Mouse (Mus musculus): ENCODE data around the gene Ptrh2. TPM values are rescaled to one million over a fixed set of nuclear protein-coding genes. Genes with fewer than 3 reads are reported as not detected.

Gene Ptrh2
- polyA plus RNA-seq, 1 experiment from 2014 or later = 36.2 TPM

- 91% methylated on average over 4 of the region's 4 CpGs for WGBS
- no peak for ATAC-seq (ENCODE audit: low FRiP score, low read depth)
- H3K4me2 ChIP-seq (replicated peaks) = no peak overlapping the region
Observed at GRCm38 (mm10) chr11:86675520-86675919, 8.3 kb upstream of the Ptrh2 start.

GRCm38 (mm10) chr11:86678957-86679356 is 4.8 kb upstream of the Ptrh2 start:
- Histone ChIP-seq H3K4me1 (peaks cover 9% of the 10 kb centered on the region), H3K27ac (no peak overlapping the region), H3K27me3 (no peaks in the 10 kb centered on the region), H3K4me2 (replicated peaks) (no peak overlapping the region), H3K4me3 (no peak overlapping the region), H3K9me3 (no peaks in the 10 kb centered on the region), H3K9ac (no peak overlapping the region), H3K36me3 (no peaks in the 10 kb centered on the region)
- 83% methylated on average over 5 of the region's 5 CpGs for WGBS
- no peak for ATAC-seq (ENCODE audit: low FRiP score, low read depth)

More at GRCm38 (mm10) chr11:86675520-86675919, 8.3 kb upstream of the Ptrh2 start:
- H3K36me3 ChIP-seq = no peaks in the 10 kb centered on the region
- H3K9ac ChIP-seq = no peak overlapping the region
- H3K4me3 ChIP-seq = no peak overlapping the region
- no peak overlapping the region for H3K27ac ChIP-seq
- no peaks in the 10 kb centered on the region for H3K9me3 ChIP-seq
- no peaks in the 10 kb centered on the region for H3K27me3 ChIP-seq
- no peaks in the 10 kb centered on the region for H3K4me1 ChIP-seq

GRCm38 (mm10) chr11:86680729-86681128 is 3.1 kb upstream of the Ptrh2 start:
- no peak for ATAC-seq (ENCODE audit: low FRiP score, low read depth)
- H3K36me3 ChIP-seq = no peaks in the 10 kb centered on the region
- H3K4me1 ChIP-seq = peaks cover 22% of the 10 kb centered on the region
- 96% methylated on average over 3 of the region's 3 CpGs for WGBS
- no peak overlapping the region for H3K27ac ChIP-seq
- no peak overlapping the region for H3K4me3 ChIP-seq
- no peaks in the 10 kb centered on the region for H3K27me3 ChIP-seq
- no peak overlapping the region for H3K9ac ChIP-seq
- H3K9me3 ChIP-seq = no peaks in the 10 kb centered on the region
- H3K4me2 ChIP-seq (replicated peaks) = no peak overlapping the region

- no peak overlapping the region for H3K27ac ChIP-seq
- no peaks in the 10 kb centered on the region for H3K36me3 ChIP-seq
- no peak for ATAC-seq (ENCODE audit: low FRiP score, low read depth)
- no peaks in the 10 kb centered on the region for H3K9me3 ChIP-seq
- H3K9ac ChIP-seq = no peak overlapping the region
- no peak overlapping the region for H3K4me2 ChIP-seq (replicated peaks)
- WGBS = 91% methylated on average over 3 of the region's 3 CpGs
- H3K27me3 ChIP-seq = no peaks in the 10 kb centered on the region
- no peak overlapping the region for H3K4me3 ChIP-seq
- H3K4me1 ChIP-seq = peaks cover 25% of the 10 kb centered on the region
Observed at GRCm38 (mm10) chr11:86681423-86681822, 2.4 kb upstream of the Ptrh2 start.

- H3K36me3 ChIP-seq = peaks cover 11% of the 10 kb centered on the region
- 34% methylated on average over 7 of the region's 7 CpGs for WGBS
- peak overlapping the region; percentile 76 for H3K4me2 ChIP-seq (replicated peaks)
- peak overlapping the region; percentile 83 for H3K9ac ChIP-seq
- H3K27me3 ChIP-seq = no peaks in the 10 kb centered on the region
- peak overlapping the region; percentile 75 for H3K4me3 ChIP-seq
- no peak overlapping the region for H3K27ac ChIP-seq
- peaks cover 27% of the 10 kb centered on the region for H3K4me1 ChIP-seq
- no peaks in the 10 kb centered on the region for H3K9me3 ChIP-seq
- no peak for ATAC-seq (ENCODE audit: low FRiP score, low read depth)
Observed at GRCm38 (mm10) chr11:86682861-86683260, 924 bp upstream of the Ptrh2 start.

GRCm38 (mm10) chr11:86684126-86685012 is 584 bp downstream of the Ptrh2 start:
- Histone ChIP-seq H3K9ac (peak overlapping the region; percentile 83), H3K27ac (peak overlapping the region; percentile 86), H3K4me3 (peak overlapping the region; percentile 75), H3K4me2 (replicated peaks) (peak overlapping the region; percentile 76), H3K9me3 (no peaks in the 10 kb centered on the region), H3K36me3 (peaks cover 23% of the 10 kb centered on the region), H3K27me3 (no peaks in the 10 kb centered on the region), H3K4me1 (peaks cover 27% of the 10 kb centered on the region)
- ATAC-seq (ENCODE audit: low FRiP score, low read depth) = no peak; the same call in 1 of the 2 replicates
- 7% methylated on average over 20 of the region's 20 CpGs for WGBS

GRCm38 (mm10) chr11:86685366-86685765 is 1.6 kb downstream of the Ptrh2 start:
- Histone ChIP-seq H3K4me1 (peaks cover 27% of the 10 kb centered on the region), H3K27me3 (no peaks in the 10 kb centered on the region), H3K9ac (0 out of 2 replicates have a peak overlapping the region, but pooled peaks have one; percentile 83), H3K27ac (no peak overlapping the region), H3K9me3 (no peaks in the 10 kb centered on the region), H3K36me3 (peaks cover 33% of the 10 kb centered on the region), H3K4me3 (peak overlapping the region; percentile 75), H3K4me2 (replicated peaks) (peak overlapping the region; percentile 76)
- ATAC-seq (ENCODE audit: low FRiP score, low read depth) = no peak
- 89% methylated on average over 1 of the region's 1 CpGs for WGBS

GRCm38 (mm10) chr11:86690383-86690782 is 6.6 kb downstream of the Ptrh2 start:
- H3K36me3 ChIP-seq = peaks cover 81% of the 10 kb centered on the region
- H3K27me3 ChIP-seq = no peaks in the 10 kb centered on the region

GRCm38 (mm10) chr11:86691482-86691881 is 7.7 kb downstream of the Ptrh2 start:
- H3K27me3 ChIP-seq = no peaks in the 10 kb centered on the region
- no peak overlapping the region for H3K9ac ChIP-seq
- 95% methylated on average over 3 of the region's 3 CpGs for WGBS
- no peak overlapping the region for H3K27ac ChIP-seq
- H3K36me3 ChIP-seq = peaks cover 90% of the 10 kb centered on the region
- H3K4me3 ChIP-seq = no peak overlapping the region
- no peak overlapping the region for H3K4me2 ChIP-seq (replicated peaks)
- H3K9me3 ChIP-seq = no peaks in the 10 kb centered on the region
- 0 out of 2 replicates have a peak, but pooled peaks cover 2% of the 10 kb centered on the region for H3K4me1 ChIP-seq
- no peak for ATAC-seq (ENCODE audit: low FRiP score, low read depth)

More at GRCm38 (mm10) chr11:86690383-86690782, 6.6 kb downstream of the Ptrh2 start:
- Histone ChIP-seq H3K4me2 (replicated peaks) (no peak overlapping the region), H3K4me3 (no peak overlapping the region), H3K27ac (no peak overlapping the region), H3K9me3 (no peaks in the 10 kb centered on the region), H3K9ac (no peak overlapping the region), H3K4me1 (peaks cover 9% of the 10 kb centered on the region)
- no peak for ATAC-seq (ENCODE audit: low FRiP score, low read depth)
- 90% methylated on average over 3 of the region's 3 CpGs for WGBS

- 95% methylated on average over 2 of the region's 2 CpGs for WGBS
- Histone ChIP-seq H3K4me1 (0 out of 2 replicates have a peak, but pooled peaks cover 1% of the 10 kb centered on the region), H3K36me3 (peaks cover 92% of the 10 kb centered on the region), H3K4me2 (replicated peaks) (no peak overlapping the region), H3K27me3 (no peaks in the 10 kb centered on the region), H3K9me3 (no peaks in the 10 kb centered on the region), H3K27ac (no peak overlapping the region), H3K4me3 (no peak overlapping the region), H3K9ac (no peak overlapping the region)
- no peak for ATAC-seq (ENCODE audit: low FRiP score, low read depth)
Observed at GRCm38 (mm10) chr11:86691956-86692355, 8.2 kb downstream of the Ptrh2 start.

- Histone ChIP-seq H3K4me3 (no peak overlapping the region), H3K27me3 (no peaks in the 10 kb centered on the region), H3K9ac (no peak overlapping the region), H3K9me3 (no peaks in the 10 kb centered on the region), H3K4me1 (no peaks in the 10 kb centered on the region), H3K27ac (no peak overlapping the region), H3K4me2 (replicated peaks) (no peak overlapping the region), H3K36me3 (peaks cover 92% of the 10 kb centered on the region)
- 86% methylated on average over 2 of the region's 2 CpGs for WGBS
- no peak for ATAC-seq (ENCODE audit: low FRiP score, low read depth)
Observed at GRCm38 (mm10) chr11:86692546-86692945, 8.8 kb downstream of the Ptrh2 start.

GRCm38 (mm10) chr11:86695461-86695860 is 11.7 kb downstream of the Ptrh2 start:
- H3K27ac ChIP-seq = no peak overlapping the region
- no peaks in the 10 kb centered on the region for H3K27me3 ChIP-seq
- no peaks in the 10 kb centered on the region for H3K9me3 ChIP-seq
- H3K9ac ChIP-seq = no peak overlapping the region
- H3K4me2 ChIP-seq (replicated peaks) = no peak overlapping the region
- H3K4me1 ChIP-seq = no peaks in the 10 kb centered on the region
- WGBS = 81% methylated on average over 4 of the region's 4 CpGs
- peaks cover 95% of the 10 kb centered on the region for H3K36me3 ChIP-seq
- H3K4me3 ChIP-seq = no peak overlapping the region
- ATAC-seq (ENCODE audit: low FRiP score, low read depth) = no peak

Data from limb, embryonic 13.5 days (tissue).